Comparison of ENCODE assay signal across 20 mouse cellular contexts in the genomic region with DNA sequence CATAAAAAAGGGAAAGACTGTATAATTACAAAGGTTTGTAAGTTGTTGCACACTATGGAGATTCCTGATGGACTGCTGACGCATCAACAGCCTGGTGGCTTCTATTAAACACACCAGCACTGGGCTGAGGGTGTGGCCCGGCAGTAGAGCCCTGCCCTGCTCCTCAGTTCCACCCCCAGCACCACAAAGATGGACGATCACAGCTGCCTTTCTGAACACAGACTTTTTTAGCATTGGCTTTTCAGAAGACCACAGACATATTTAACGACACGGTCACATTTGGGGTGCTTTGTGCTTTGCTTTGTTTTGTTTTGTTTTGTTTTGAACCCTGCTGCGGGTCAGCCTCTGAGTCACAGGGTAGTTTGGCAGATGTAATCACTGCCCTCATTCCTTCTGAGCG.
A peak's percentile ranks its signal among the peaks of the same experiment; 100 is the strongest.
DNase-seq lines count a peak whose midpoint lies in the region; ATAC-seq and TF ChIP-seq lines count a peak whose summit lies in the region.
"Had no signal": no experiment of that assay in that cellular context is flagged by ENCODE, and none has a peak within 500 bp of the region (broad histone marks: within the 10 kb centered on the region; RNA-seq: fewer than 3 reads in every experiment).

No protein-coding gene starts in this region.

- CTCF ChIA-PET in Patski (lab: Charles Lee), result no interaction called here

- peak; percentile 54 for ATAC-seq in Patski
- no peak for ATAC-seq in kidney, embryonic 16.5 days (ENCODE audit: low FRiP score, low TSS enrichment)
- ATAC-seq: activated CD4-positive, CD25-positive, alpha-beta regulatory T cell, adult 4 months; forebrain, embryonic 13.5 days; forebrain, postnatal 0 days; intestine, embryonic 16.5 days had no signal

- H3ac ChIP-seq in myocyte (ENCODE audit: control insufficient read depth, insufficient read length), result no peak overlapping the region

- 57% methylated on average over 7 of the region's 7 CpGs for WGBS in kidney, embryonic 16.5 days

- H3K27ac ChIP-seq in kidney, embryonic 16.5 days (ENCODE audit: low read length), result no peak overlapping the region
- H3K27ac ChIP-seq: embryonic facial prominence, embryonic 10.5 days; forebrain, embryonic 13.5 days; heart, embryonic 13.5 days; hindbrain, embryonic 15.5 days had no signal

- H3K79me2 ChIP-seq in myocyte (ENCODE audit: control insufficient read depth, insufficient read depth), result no peaks in the 10 kb centered on the region

- no peaks in the 10 kb centered on the region for H3K9me3 ChIP-seq in kidney, embryonic 16.5 days (ENCODE audit: low read length)
- H3K9me3 ChIP-seq: embryonic facial prominence, embryonic 10.5 days; forebrain, embryonic 13.5 days; heart, embryonic 13.5 days; hindbrain, embryonic 15.5 days had no signal

- TF ChIP-seq POLR2A in myocyte (IDR thresholded peaks at IDR 0.05; ENCODE audit: insufficient read length, low read depth), result peak; percentile 45

- DNase-seq in 3134 (ENCODE audit: extremely low read depth, insufficient read length, low spot score) (peak; percentile 32), 3T3-L1 (ENCODE audit: low read depth, low spot score) (peak; percentile 83), Patski (ENCODE audit: low read depth, low spot score) (no peak)
- DNase-seq in kidney, postnatal 4 days, result no peak
- DNase-seq: adrenal gland, postnatal 14 days; cerebellum, adult 18-20 months; cerebellum, adult 9-11 months; cerebellum, postnatal 36 days; forebrain, postnatal 0 days; gastrocnemius, postnatal 14 days; heart, postnatal 36 days had no signal

- in situ Hi-C loops in Patski (cut with MboI; ENCODE audit: low pct_unique_long_range_greater_than_20kb), result no loop called here

- H3K4me2 ChIP-seq in myocyte (ENCODE audit: low read depth), result peak overlapping the region; percentile 83
- no peak overlapping the region for H3K4me2 ChIP-seq in kidney, embryonic 16.5 days (replicated peaks; ENCODE audit: low read depth, low read length)
- H3K4me2 ChIP-seq: forebrain, embryonic 13.5 days; heart, embryonic 13.5 days; hindbrain, embryonic 15.5 days had no signal

- no peaks in the 10 kb centered on the region for H3K4me1 ChIP-seq in kidney, embryonic 16.5 days (ENCODE audit: insufficient read depth, low read length)
- H3K4me1 ChIP-seq: embryonic facial prominence, embryonic 10.5 days; forebrain, embryonic 13.5 days; heart, embryonic 13.5 days; hindbrain, embryonic 15.5 days had no signal

- POLR2A ChIA-PET in Patski (lab: Charles Lee), result interaction anchor here (0.8 kb wide), 1 partner anchor 24 kb away, joined by 3 read pairs; no protein-coding TSS in a partner anchor

- peak overlapping the region; percentile 2 for H3K4me3 ChIP-seq in myocyte
- H3K4me3 ChIP-seq in kidney, embryonic 16.5 days (ENCODE audit: low read length), result no peak overlapping the region
- H3K4me3 ChIP-seq: embryonic facial prominence, embryonic 10.5 days; forebrain, embryonic 13.5 days; heart, embryonic 13.5 days; hindbrain, embryonic 15.5 days had no signal

- H3K36me3 ChIP-seq in myocyte (ENCODE audit: control insufficient read depth, insufficient read depth), result no peaks in the 10 kb centered on the region
- no peaks in the 10 kb centered on the region for H3K36me3 ChIP-seq in kidney, embryonic 16.5 days (ENCODE audit: insufficient read depth, low read length)
- H3K36me3 ChIP-seq: embryonic facial prominence, embryonic 10.5 days; heart, embryonic 13.5 days; hindbrain, embryonic 15.5 days had no signal

- H3K27me3 ChIP-seq in Patski, result no peaks in the 10 kb centered on the region
- H3K27me3 ChIP-seq in myocyte (ENCODE audit: control insufficient read depth, insufficient read depth, insufficient read length), result no peaks in the 10 kb centered on the region
- H3K27me3 ChIP-seq in kidney, embryonic 16.5 days (ENCODE audit: insufficient read depth, low read length), result no peaks in the 10 kb centered on the region
- H3K27me3 ChIP-seq: CH12.LX; forebrain, embryonic 13.5 days; heart, embryonic 13.5 days; hindbrain, embryonic 15.5 days had no signal

- no peak for TF ChIP-seq CTCF in Patski (IDR thresholded peaks at IDR 0.05)

- H3K9ac ChIP-seq in kidney, embryonic 16.5 days (replicated peaks; ENCODE audit: low read length), result no peak overlapping the region
- H3K9ac ChIP-seq: forebrain, embryonic 13.5 days; forebrain, postnatal 0 days; heart, embryonic 13.5 days; hindbrain, embryonic 15.5 days had no signal

TF ChIP-seq in myocyte, 11 proteins besides CTCF, POLR2A, EP300 and RAD21:
- TF ChIP-seq E2F4 (IDR thresholded peaks at IDR 0.05; ENCODE audit: insufficient read depth), result no peak
- no peak for TF ChIP-seq CEBPB (IDR thresholded peaks at IDR 0.05; ENCODE audit: insufficient read depth, poor library complexity, severe bottlenecking)
- peak; percentile 49 to 94 (median 90) for TF ChIP-seq MYOD1 (IDR thresholded peaks at IDR 0.05; ENCODE audit: control insufficient read depth in 1 of 3, insufficient read length in 2 of 3, low read depth in 2 of 3)
- TF ChIP-seq SRF (IDR thresholded peaks at IDR 0.05; ENCODE audit: control insufficient read depth, insufficient read length, low read depth), result no peak
- no peak for TF ChIP-seq REST (IDR thresholded peaks at IDR 0.05; ENCODE audit: insufficient read depth, insufficient read length)
- peak in 1 of 3 experiments; percentile 62 for TF ChIP-seq MYOG (IDR thresholded peaks at IDR 0.05; ENCODE audit: control insufficient read depth in 1 of 3, insufficient read depth in 1 of 3, insufficient read length in 2 of 3, low read depth in 2 of 3)
- peak; percentile 30 for TF ChIP-seq TCF3 (IDR thresholded peaks at IDR 0.05; ENCODE audit: insufficient read length, low read depth)
- no peak for TF ChIP-seq MAX (IDR thresholded peaks at IDR 0.05; ENCODE audit: low read depth)
- peak; percentile 52 for TF ChIP-seq TCF12 (IDR thresholded peaks at IDR 0.05; ENCODE audit: insufficient read depth, poor library complexity, severe bottlenecking)
- TF ChIP-seq POLR2AphosphoS2 (IDR thresholded peaks at IDR 0.05; ENCODE audit: insufficient read length, low read depth), result no peak
- no peak for TF ChIP-seq USF1 (IDR thresholded peaks at IDR 0.05; ENCODE audit: low read depth)

Comparison
In these comparisons a context has a peak if more than half of its experiments do, and no peak if none do; other contexts are left out.
1. DNase-seq: peak in 3134 (single experiment) and 3T3-L1 (single experiment); none in Patski (single experiment) and kidney, postnatal 4 days (0 of 2).